Mouse (Mus musculus) kidney, adult 2 months (tissue): ENCODE measurements around the gene Gm47996.

Experiments
- CTCF ChIP-seq: fragments of 200-500 bp; conservative IDR thresholded peaks from 2 replicates; pipeline ENCODE4 v1.5.1; 2011; ENCODE audit warnings: low read depth, mild to moderate bottlenecking, control low read depth, low read length, moderate library complexity, mixed read lengths; ENCODE audit not compliant: insufficient read depth, insufficient read length
- POLR2A ChIP-seq: fragments of 200-500 bp; IDR thresholded peaks from one replicate; pipeline ENCODE4 v1.6.1; 2011; ENCODE audit warnings: low read depth, low read length, control low read depth

DNA sequence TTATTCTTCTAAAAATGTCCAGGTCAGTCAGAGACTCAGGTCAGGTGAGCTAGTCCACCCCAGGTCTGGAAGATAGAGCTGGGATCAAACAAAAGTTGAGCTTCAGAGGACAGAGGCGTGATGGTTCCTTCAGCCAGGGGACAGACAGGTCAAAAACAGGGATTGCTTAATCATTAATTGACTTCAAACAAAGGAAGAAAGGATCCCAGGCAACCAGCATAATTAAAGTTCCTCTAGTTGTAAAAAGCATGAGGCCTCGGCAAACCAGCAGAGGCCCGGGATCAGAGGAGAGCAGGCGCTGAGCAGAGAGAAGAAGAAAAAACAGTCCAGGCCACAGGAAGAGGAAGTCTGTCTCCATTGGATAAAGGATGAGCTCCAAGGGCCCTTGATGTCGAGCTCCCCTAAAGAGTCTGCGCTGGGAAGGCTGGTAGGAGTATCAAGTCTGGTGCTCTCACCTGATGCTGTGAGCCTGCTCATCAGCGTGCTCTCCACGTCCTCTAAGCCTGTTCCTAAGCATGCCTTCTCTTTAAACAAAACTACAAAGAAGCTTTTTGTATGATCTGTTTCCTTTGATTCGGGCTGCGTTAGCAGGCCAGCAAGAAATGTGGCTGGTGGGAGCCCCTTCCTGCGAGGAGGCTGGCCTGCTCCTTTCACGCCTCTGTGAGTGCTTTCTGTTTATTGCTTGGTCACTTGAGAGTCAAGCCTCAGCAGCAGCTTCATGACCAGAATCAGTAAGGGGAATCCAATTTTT lies 42.5 kb upstream of the Gm47996 start:
- TF ChIP-seq POLR2A = no peak
- TF ChIP-seq CTCF = no peak
